17 mouse cellular contexts compared by ENCODE assay signal in genomic region chr1:42231091-42231490, GRCm38 (mm10).
A peak's percentile ranks its signal among the peaks of the same experiment; 100 is the strongest.
DNase-seq lines count a peak whose midpoint lies in the region; ATAC-seq and TF ChIP-seq lines count a peak whose summit lies in the region.
"Had no signal": no experiment of that assay in that cellular context is flagged by ENCODE, and none has a peak within 500 bp of the region (broad histone marks: within the 10 kb centered on the region; RNA-seq: fewer than 3 reads in every experiment).

No protein-coding gene starts in this region.

- H3K36me3 ChIP-seq in embryonic facial prominence, embryonic 14.5 days (ENCODE audit: control insufficient read depth, insufficient read depth, low read length): no peaks in the 10 kb centered on the region
- H3K36me3 ChIP-seq in embryonic facial prominence, embryonic 10.5 days (replicated peaks): no peaks in the 10 kb centered on the region
- H3K36me3 ChIP-seq: heart, embryonic 13.5 days had no signal

- no peak for TF ChIP-seq CTCF in left cerebral cortex, adult 2 months (IDR thresholded peaks at IDR 0.05)

- peak; percentile 43 for DNase-seq in embryonic facial prominence, embryonic 14.5 days (ENCODE audit: low spot score)
- DNase-seq in embryonic facial prominence, embryonic 10.5 days (ENCODE audit: low spot score): no peak
- no peak for DNase-seq in left cerebral cortex, adult 2 months (ENCODE audit: extremely low spot score in 1 of 2, low spot score in 2 of 2)
- DNase-seq in left cerebral cortex, postnatal 36 days (ENCODE audit: low spot score in 2 of 2): no peak
- peak; percentile 57 to 63 for DNase-seq in right cerebral cortex, postnatal 10 days (ENCODE audit: low spot score in 2 of 2)
- no peak for DNase-seq in right cerebral cortex, postnatal 36 days (ENCODE audit: low spot score in 2 of 2)
- DNase-seq in heart, adult 9 months (ENCODE audit: low spot score in 2 of 2): no peak
- DNase-seq: B cell, adult 2 months; cerebellum, adult 9-10 months; heart, postnatal 4 days; kidney, adult 11 months; kidney, postnatal 10 days; layer of hippocampus, adult 9-11 months; thymus, postnatal 36 days had no signal

- H3K4me3 ChIP-seq in embryonic facial prominence, embryonic 14.5 days (ENCODE audit: low read depth, low read length): no peak overlapping the region
- H3K4me3 ChIP-seq in embryonic facial prominence, embryonic 10.5 days: no peak overlapping the region
- peak overlapping the region; percentile 47 for H3K4me3 ChIP-seq in left cerebral cortex, adult 2 months
- H3K4me3 ChIP-seq: heart, embryonic 13.5 days had no signal

- no peak overlapping the region for H3K4me2 ChIP-seq in embryonic facial prominence, embryonic 14.5 days (ENCODE audit: low read depth, low read length)
- H3K4me2 ChIP-seq: heart, embryonic 13.5 days had no signal

- peaks cover 15% of the 10 kb centered on the region; the same call in 1 of the 2 replicates for H3K4me1 ChIP-seq in embryonic facial prominence, embryonic 14.5 days (ENCODE audit: control insufficient read depth, insufficient read depth, low read length)
- peaks cover 19% of the 10 kb centered on the region for H3K4me1 ChIP-seq in embryonic facial prominence, embryonic 10.5 days

- no peaks in the 10 kb centered on the region for H3K27me3 ChIP-seq in embryonic facial prominence, embryonic 14.5 days (replicated peaks; ENCODE audit: control insufficient read depth, insufficient read depth, low read length)
- peaks cover 7% of the 10 kb centered on the region; the same call in 1 of the 2 replicates for H3K27me3 ChIP-seq in embryonic facial prominence, embryonic 10.5 days (replicated peaks; ENCODE audit: low read depth, poor library complexity, severe bottlenecking)
- H3K27me3 ChIP-seq: heart, embryonic 13.5 days had no signal

- WGBS in embryonic facial prominence, embryonic 14.5 days: 57% methylated on average over 5 of the region's 5 CpGs
- 68% methylated on average over 5 of the region's 5 CpGs for WGBS in embryonic facial prominence, embryonic 10.5 days

- no peak overlapping the region for H3K27ac ChIP-seq in embryonic facial prominence, embryonic 14.5 days (replicated peaks; ENCODE audit: low read depth, low read length)
- no peak overlapping the region for H3K27ac ChIP-seq in embryonic facial prominence, embryonic 10.5 days (replicated peaks)
- H3K27ac ChIP-seq in left cerebral cortex, adult 2 months: no peak overlapping the region
- H3K27ac ChIP-seq: heart, embryonic 13.5 days; liver, embryonic 14.5 days; macrophage had no signal

- H3K9me3 ChIP-seq in embryonic facial prominence, embryonic 14.5 days (ENCODE audit: control insufficient read depth, low read length): no peaks in the 10 kb centered on the region
- no peaks in the 10 kb centered on the region for H3K9me3 ChIP-seq in embryonic facial prominence, embryonic 10.5 days
- H3K9me3 ChIP-seq: heart, embryonic 13.5 days had no signal

- no peak overlapping the region for H3K9ac ChIP-seq in embryonic facial prominence, embryonic 14.5 days (ENCODE audit: low read depth, low read length)
- H3K9ac ChIP-seq: heart, embryonic 13.5 days; liver, embryonic 14.5 days had no signal

- intact Hi-C loops in left cerebral cortex, adult 2 months (cut with DNase I): no loop called here
- intact Hi-C loops in left cerebral cortex, postnatal 36 days (cut with DNase I): no loop called here

- no peak for ATAC-seq in embryonic facial prominence, embryonic 14.5 days (ENCODE audit: low read depth)

Comparison
In these comparisons a context has a peak if more than half of its experiments do, and no peak if none do; other contexts are left out.
1. DNase-seq: peak in embryonic facial prominence, embryonic 14.5 days (single experiment) and right cerebral cortex, postnatal 10 days (2 of 2); none in embryonic facial prominence, embryonic 10.5 days (single experiment), left cerebral cortex, adult 2 months (0 of 2), left cerebral cortex, postnatal 36 days (0 of 2), right cerebral cortex, postnatal 36 days (0 of 2) and heart, adult 9 months (0 of 2).